Mouse (Mus musculus): Measurements from ENCODE around the gene Polr2e.

GRCm38 (mm10) chr10:80039559-80039979 lies at the start of gene Polr2e:
- TF ChIP-seq CTCF (IDR thresholded peaks at IDR 0.05; ENCODE audit: low read depth) (0 out of 2 replicates have a peak, but pooled peaks have one; percentile 15), EP300 (IDR thresholded peaks at IDR 0.05; ENCODE audit: low read depth) (peak; percentile 90)

Measured in liver, postnatal 0 days (tissue).